Mouse (Mus musculus) intestine, postnatal 0 days (tissue): ENCODE results near the gene Taf5l. TPM values are rescaled to one million over a fixed set of nuclear protein-coding genes. Genes with fewer than 3 reads are reported as not detected.

Experiments used
- ATAC-seq: fragments of 200-750 bp; cut with Nextera tagmentation; 2 replicates; pipeline ENCODE4 v1.8.0; 2017; ENCODE audit warnings: mild to moderate bottlenecking, moderate TSS enrichment, moderate library complexity
- H3K27ac ChIP-seq: fragments of 300-500 bp; sonication (generic); 2 replicates; pipeline ENCODE4 v1.5.1; 2014; ENCODE audit warnings: mild to moderate bottlenecking, low read depth, low read length, moderate library complexity
- H3K27me3 ChIP-seq: fragments of 300-500 bp; sonication (generic); replicated peaks from 2 replicates; pipeline ENCODE4 v1.6.1; 2014; ENCODE audit warnings: low read length, mixed read lengths; ENCODE audit not compliant: control insufficient read depth, insufficient read depth
- H3K36me3 ChIP-seq: fragments of 300-500 bp; sonication (generic); 2 replicates; pipeline ENCODE4 v1.6.1; 2014; ENCODE audit warnings: mild to moderate bottlenecking, moderate library complexity; ENCODE audit not compliant: control insufficient read depth, insufficient read depth
- H3K4me1 ChIP-seq: fragments of 300-500 bp; sonication (generic); replicated peaks from 2 replicates; pipeline ENCODE4 v1.6.1; 2014; ENCODE audit warnings: antibody characterized with exemption, low read length, mixed read lengths; ENCODE audit not compliant: control insufficient read depth, insufficient read depth
- H3K4me2 ChIP-seq: fragments of 300-500 bp; sonication (generic); replicated peaks from 2 replicates; pipeline ENCODE4 v1.6.1; 2014; ENCODE audit warnings: low read depth, mild to moderate bottlenecking, moderate library complexity
- H3K4me3 ChIP-seq: fragments of 300-500 bp; sonication (generic); 2 replicates; pipeline ENCODE4 v1.5.1; 2014; ENCODE audit warnings: low read depth, low read length
- H3K9ac ChIP-seq: fragments of 300-500 bp; sonication (generic); 2 replicates; pipeline ENCODE4 v1.6.1; 2014; ENCODE audit warnings: mild to moderate bottlenecking, low read depth, low read length
- H3K9me3 ChIP-seq: fragments of 300-500 bp; sonication (generic); 2 replicates; pipeline ENCODE4 v1.6.1; 2016; ENCODE audit warnings: mixed run types; ENCODE audit not compliant: control insufficient read depth
- CTCF ChIP-seq: sonication (generic); IDR thresholded peaks from 2 replicates; pipeline ENCODE4 v1.5.1; 2016; ENCODE audit warnings: low read depth, mild to moderate bottlenecking, control low read depth, antibody characterized with exemption, moderate library complexity
- WGBS: fragments of 180-500 bp; shearing (Covaris S2); extraction: QIAGEN DNeasy Blood & Tissue Kit; methylation state at CpG from one replicate; pipeline ENCODE4 v1.1.7; 2014; 5-methylcytosine and 5-hydroxymethylcytosine counted together
- polyA plus RNA-seq: library from polyadenylated mRNA; unstranded; fragments of >200 nt; fragmentation: Nextera tagmentation; extraction: Ambion mirVana; gene quantifications from 2 replicates; pipeline ENCODE4 v1.2.1, GENCODE M21; 2015

Gene Taf5l
- polyA plus RNA-seq, 1 experiment from 2014 or later, result 18.8 TPM

DNA sequence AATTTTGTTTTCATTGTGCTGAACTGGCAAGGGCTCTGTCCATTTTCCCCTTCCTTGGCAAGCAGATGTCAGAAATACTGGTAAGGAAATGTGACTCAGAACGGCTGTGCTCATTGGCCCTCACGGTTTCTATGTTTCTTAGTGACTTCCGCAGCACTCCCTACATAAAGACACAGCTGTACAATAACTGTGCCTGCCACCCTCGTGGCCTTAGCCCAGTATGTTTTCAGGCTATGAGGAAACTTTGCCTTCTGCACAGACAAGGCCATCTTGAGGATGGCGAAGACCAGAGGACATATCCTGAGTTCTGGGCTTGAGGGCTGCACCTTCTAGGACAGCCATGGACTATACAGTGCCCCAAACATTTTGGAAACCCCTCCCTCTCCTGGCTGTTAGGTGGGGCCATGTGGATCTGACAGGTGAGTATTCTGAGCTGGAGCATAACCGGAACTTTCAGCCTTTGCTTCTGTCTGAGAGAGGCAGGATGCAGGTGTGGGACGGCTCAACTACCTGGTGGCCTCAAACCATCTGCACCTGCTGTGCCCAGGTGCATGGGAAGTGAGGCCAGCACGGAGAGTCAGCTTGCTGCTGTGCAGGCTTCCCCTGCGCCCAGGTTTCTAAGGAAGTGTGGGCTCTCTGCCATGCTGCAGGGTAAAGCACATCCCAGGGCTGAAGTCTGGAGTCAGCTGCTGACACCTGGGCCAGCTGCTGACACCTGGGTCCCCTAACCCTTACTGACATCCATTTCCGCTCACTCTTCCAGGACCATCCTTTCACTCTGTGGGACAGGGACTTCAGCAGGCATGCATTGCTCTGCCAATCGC lies 35.8 kb upstream of the Taf5l start:
- TF ChIP-seq CTCF, result no peak
- no peak for ATAC-seq
- no peak overlapping the region for H3K27ac ChIP-seq
- 68% methylated on average over 11 of the region's 11 CpGs for WGBS
- H3K9ac ChIP-seq, result no peak overlapping the region
- no peak overlapping the region for H3K4me2 ChIP-seq
- H3K36me3 ChIP-seq, result no peaks in the 10 kb centered on the region
- no peak overlapping the region for H3K4me3 ChIP-seq
- H3K9me3 ChIP-seq, result no peaks in the 10 kb centered on the region
- H3K4me1 ChIP-seq, result no peaks in the 10 kb centered on the region
- H3K27me3 ChIP-seq, result no peaks in the 10 kb centered on the region

GRCm38 (mm10) chr8:124052568-124052967 lies 31.4 kb upstream of the Taf5l start:
- Histone ChIP-seq H3K4me1 (no peaks in the 10 kb centered on the region), H3K4me3 (no peak overlapping the region), H3K27me3 (no peaks in the 10 kb centered on the region), H3K4me2 (no peak overlapping the region), H3K36me3 (peaks cover 5% of the 10 kb centered on the region), H3K9ac (no peak overlapping the region), H3K27ac (no peak overlapping the region), H3K9me3 (no peaks in the 10 kb centered on the region)
- no peak for TF ChIP-seq CTCF
- no peak for ATAC-seq
- WGBS, result 34% methylated on average over 4 of the region's 4 CpGs

GRCm38 (mm10) chr8:124052110-124052509 lies 30.9 kb upstream of the Taf5l start:
- WGBS, result 23% methylated on average over 3 of the region's 3 CpGs
- no peak overlapping the region for H3K4me3 ChIP-seq
- peak; percentile 98 for TF ChIP-seq CTCF
- no peak overlapping the region for H3K9ac ChIP-seq
- H3K4me1 ChIP-seq, result no peaks in the 10 kb centered on the region
- H3K9me3 ChIP-seq, result no peaks in the 10 kb centered on the region
- no peaks in the 10 kb centered on the region for H3K27me3 ChIP-seq
- H3K27ac ChIP-seq, result no peak overlapping the region
- peaks cover 9% of the 10 kb centered on the region for H3K36me3 ChIP-seq
- peak; percentile 36; the same call in 1 of the 2 replicates for ATAC-seq
- H3K4me2 ChIP-seq, result no peak overlapping the region

DNA sequence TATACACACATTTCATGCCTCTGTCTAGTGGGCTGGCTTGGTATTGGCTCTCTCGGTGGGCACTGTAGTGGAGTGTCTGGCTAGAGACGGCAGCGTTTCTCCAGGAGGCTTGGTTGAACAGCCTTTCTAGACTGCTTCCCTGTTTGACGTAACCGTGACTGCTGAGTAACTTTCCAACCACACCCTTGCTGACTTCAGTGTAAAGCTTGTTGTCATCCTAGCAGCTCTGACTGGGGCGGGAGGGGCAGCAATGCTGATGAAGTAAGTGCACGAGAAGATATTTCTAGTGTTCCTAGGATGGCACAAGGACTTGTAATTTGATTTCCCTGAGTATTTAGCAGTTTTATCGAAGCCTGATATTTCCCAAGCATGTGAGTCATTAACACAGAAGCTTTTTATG lies 24.7 kb upstream of the Taf5l start:
- no peak for TF ChIP-seq CTCF
- Histone ChIP-seq H3K27ac (no peak overlapping the region), H3K36me3 (peaks cover 52% of the 10 kb centered on the region), H3K4me1 (no peaks in the 10 kb centered on the region), H3K9ac (no peak overlapping the region), H3K9me3 (no peaks in the 10 kb centered on the region), H3K4me3 (no peak overlapping the region), H3K4me2 (no peak overlapping the region), H3K27me3 (no peaks in the 10 kb centered on the region)
- 62% methylated on average over 8 of the region's 8 CpGs for WGBS
- ATAC-seq, result no peak

DNA sequence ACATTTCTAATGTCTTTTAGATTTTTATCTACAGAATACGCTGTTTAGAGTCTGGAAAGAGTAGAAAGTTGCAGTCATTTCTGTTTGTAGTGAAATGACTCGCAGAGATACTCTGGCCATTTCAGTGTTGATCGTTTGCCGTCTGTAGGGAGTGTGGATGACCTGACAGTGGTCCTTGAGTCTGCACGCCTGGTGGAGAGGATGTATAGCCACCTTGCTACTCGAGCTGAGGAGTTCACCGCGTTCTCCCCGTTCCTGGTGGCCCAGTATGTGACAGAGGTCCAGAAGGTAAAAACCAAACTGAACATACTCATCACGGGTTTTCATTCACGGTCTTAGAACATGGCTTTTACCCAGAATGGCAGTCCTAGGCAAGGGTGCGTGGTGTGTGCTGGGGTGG lies 23.7 kb upstream of the Taf5l start:
- WGBS, result 94% methylated on average over 12 of the region's 12 CpGs
- ATAC-seq, result no peak

DNA sequence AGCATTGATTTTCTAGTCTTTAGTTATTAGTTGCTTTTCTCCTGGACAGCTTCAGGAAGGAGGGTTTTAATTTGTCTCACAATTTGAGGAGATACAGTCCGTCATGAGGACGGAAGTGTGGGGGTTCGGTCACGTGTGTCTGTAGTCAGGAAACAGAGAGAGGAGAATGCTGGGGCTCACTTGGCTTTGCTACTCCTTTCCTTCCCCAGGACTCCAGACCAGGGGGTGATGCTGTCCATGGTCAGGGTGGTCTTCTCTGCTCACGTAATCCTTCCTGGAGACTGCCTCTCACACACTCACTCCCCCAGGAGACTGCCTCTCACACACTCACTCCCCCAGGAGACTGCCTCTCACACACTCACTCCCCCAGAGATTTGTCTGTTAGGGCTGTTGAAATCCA lies 23.2 kb upstream of the Taf5l start:
- TF ChIP-seq CTCF, result no peak
- WGBS, result 94% methylated on average over 5 of the region's 5 CpGs
- ATAC-seq, result no peak

More for the DNA sequence above, 23.7 kb upstream of the Taf5l start:
- no peaks in the 10 kb centered on the region for H3K9me3 ChIP-seq
- H3K36me3 ChIP-seq, result peaks cover 59% of the 10 kb centered on the region
- no peak overlapping the region for H3K4me3 ChIP-seq
- no peak overlapping the region for H3K27ac ChIP-seq
- H3K27me3 ChIP-seq, result no peaks in the 10 kb centered on the region
- TF ChIP-seq CTCF, result no peak
- H3K9ac ChIP-seq, result no peak overlapping the region
- no peaks in the 10 kb centered on the region for H3K4me1 ChIP-seq
- no peak overlapping the region for H3K4me2 ChIP-seq

DNA sequence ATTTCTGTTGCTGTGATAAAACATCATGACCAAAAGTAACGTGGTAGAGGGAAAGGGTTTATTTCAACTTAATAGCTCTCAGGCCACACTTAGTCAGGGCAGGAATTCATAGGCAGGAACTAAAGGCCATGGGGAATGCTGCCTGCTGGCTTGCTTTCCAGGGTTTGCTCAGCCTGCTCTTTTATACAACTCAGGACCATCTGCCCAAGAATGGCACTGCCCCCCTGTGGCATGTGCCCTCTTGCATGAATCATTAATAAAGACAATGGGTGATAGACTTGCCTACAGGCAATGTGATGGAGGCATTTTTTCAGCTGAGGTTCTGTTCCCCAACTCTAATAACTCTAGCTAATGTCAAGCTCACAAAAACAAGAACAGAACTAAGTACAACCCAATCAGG lies 21.0 kb upstream of the Taf5l start:
- Histone ChIP-seq H3K4me3 (no peak overlapping the region), H3K4me2 (no peak overlapping the region), H3K27ac (no peak overlapping the region), H3K9ac (no peak overlapping the region), H3K27me3 (no peaks in the 10 kb centered on the region), H3K36me3 (peaks cover 76% of the 10 kb centered on the region), H3K4me1 (no peaks in the 10 kb centered on the region), H3K9me3 (no peaks in the 10 kb centered on the region)
- no peak for ATAC-seq
- 0 out of 2 replicates have a peak, but pooled peaks have one; percentile 8 for TF ChIP-seq CTCF
- 86% methylated on average over 1 of the region's 1 CpGs for WGBS

More for the DNA sequence above, 23.2 kb upstream of the Taf5l start:
- Histone ChIP-seq H3K36me3 (peaks cover 62% of the 10 kb centered on the region), H3K4me2 (no peak overlapping the region), H3K4me3 (no peak overlapping the region), H3K4me1 (no peaks in the 10 kb centered on the region), H3K9me3 (no peaks in the 10 kb centered on the region), H3K27me3 (no peaks in the 10 kb centered on the region), H3K27ac (no peak overlapping the region), H3K9ac (no peak overlapping the region)
